ENCODE assay signal across 1 mouse cellular context in genomic region chr19:29361468-29362130, GRCm38 (mm10).
TF ChIP-seq lines count a peak whose summit lies in the region.

No protein-coding gene starts in this region.

TF ChIP-seq in CH12.LX, 34 proteins besides CTCF, POLR2A, EP300 and RAD21:
- TF ChIP-seq ZC3H11A (IDR thresholded peaks at IDR 0.05; ENCODE audit: low read depth, low read length): no peak
- peak; percentile 49; the same call in 1 of the 2 replicates for TF ChIP-seq TCF12 (IDR thresholded peaks at IDR 0.05; ENCODE audit: low read depth, low read length)
- no peak for TF ChIP-seq ZMIZ1 (IDR thresholded peaks at IDR 0.05; ENCODE audit: low read depth, low read length)
- TF ChIP-seq IRF4 (IDR thresholded peaks at IDR 0.05; ENCODE audit: low read depth, low read length): no peak
- TF ChIP-seq SMC3 (IDR thresholded peaks at IDR 0.05; ENCODE audit: low read depth, low read length): no peak
- 0 out of 2 replicates have a peak, but pooled peaks have one; percentile 43 for TF ChIP-seq MXI1 (IDR thresholded peaks at IDR 0.05; ENCODE audit: low read depth, low read length)
- peak; percentile 14 for TF ChIP-seq NRF1 (IDR thresholded peaks at IDR 0.05; ENCODE audit: low read depth, low read length)
- no peak for TF ChIP-seq POLR2AphosphoS2 (IDR thresholded peaks at IDR 0.05; ENCODE audit: low read depth, low read length)
- TF ChIP-seq USF2 (conservative IDR thresholded peaks at IDR 0.05; ENCODE audit: low read depth, low read length): no peak
- TF ChIP-seq MAZ (IDR thresholded peaks at IDR 0.05; ENCODE audit: low read depth, low read length): 0 out of 2 replicates have a peak, but pooled peaks have one; percentile 19
- no peak for TF ChIP-seq KAT2A (IDR thresholded peaks at IDR 0.05; ENCODE audit: insufficient replicate concordance, low read length)
- no peak for TF ChIP-seq JUND (conservative IDR thresholded peaks at IDR 0.05; ENCODE audit: low read depth, low read length)
- TF ChIP-seq GABPA (IDR thresholded peaks at IDR 0.05; ENCODE audit: insufficient replicate concordance, low read depth, low read length): no peak
- TF ChIP-seq ZKSCAN1 (IDR thresholded peaks at IDR 0.05; ENCODE audit: borderline replicate concordance, low read depth, low read length): no peak
- peak; percentile 58 for TF ChIP-seq HCFC1 (IDR thresholded peaks at IDR 0.05; ENCODE audit: low read depth, low read length)
- TF ChIP-seq MEF2A (IDR thresholded peaks at IDR 0.05; ENCODE audit: borderline replicate concordance, low read depth, low read length): no peak
- peak; percentile 39; the same call in 1 of the 2 replicates for TF ChIP-seq ETS1 (conservative IDR thresholded peaks at IDR 0.05; ENCODE audit: low read depth, low read length)
- no peak for TF ChIP-seq E2F4 (IDR thresholded peaks at IDR 0.05; ENCODE audit: insufficient replicate concordance, low read depth, low read length)
- TF ChIP-seq ZNF384 (IDR thresholded peaks at IDR 0.05; ENCODE audit: low read depth, low read length): no peak
- TF ChIP-seq BHLHE40 (IDR thresholded peaks at IDR 0.05; ENCODE audit: low read depth, low read length): peak; percentile 96
- TF ChIP-seq CHD2 (IDR thresholded peaks at IDR 0.05; ENCODE audit: low read length): peak; percentile 19; the same call in 1 of the 2 replicates
- peak; percentile 72 for TF ChIP-seq ELF1 (IDR thresholded peaks at IDR 0.05; ENCODE audit: low read depth, low read length)
- TF ChIP-seq MYC (IDR thresholded peaks at IDR 0.05; ENCODE audit: low read depth, low read length): no peak
- no peak for TF ChIP-seq JUN (IDR thresholded peaks at IDR 0.05; ENCODE audit: insufficient read depth, low read depth, low read length)
- no peak for TF ChIP-seq MAX (IDR thresholded peaks at IDR 0.05; ENCODE audit: low read length)
- TF ChIP-seq USF1 (IDR thresholded peaks at IDR 0.05; ENCODE audit: low read depth, low read length): no peak
- TF ChIP-seq TBP (conservative IDR thresholded peaks at IDR 0.05; ENCODE audit: low read depth, low read length): no peak
- TF ChIP-seq UBTF (IDR thresholded peaks at IDR 0.05; ENCODE audit: low read depth, low read length): no peak
- 0 out of 2 replicates have a peak, but pooled peaks have one; percentile 14 for TF ChIP-seq RCOR1 (conservative IDR thresholded peaks at IDR 0.05; ENCODE audit: low read depth, low read length)
- TF ChIP-seq CHD1 (IDR thresholded peaks at IDR 0.05; ENCODE audit: low read depth, low read length): no peak
- TF ChIP-seq PAX5 (IDR thresholded peaks at IDR 0.05; ENCODE audit: low read length): no peak
- peak; percentile 60; the same call in 1 of the 2 replicates for TF ChIP-seq SIN3A (IDR thresholded peaks at IDR 0.05; ENCODE audit: low read length)
- TF ChIP-seq NELFE (IDR thresholded peaks at IDR 0.05; ENCODE audit: low read depth, low read length): no peak; the same call in 1 of the 2 replicates
- no peak for TF ChIP-seq MAFK (IDR thresholded peaks at IDR 0.05; ENCODE audit: insufficient replicate concordance, low read length)
